Mouse (Mus musculus) kidney, adult 11 months (tissue): ENCODE measurements around the gene Prr5l.
A peak's percentile ranks its signal among the peaks of the same experiment; 100 is the strongest.

ENCODE experiments used
- DNase-seq: peaks from one replicate; pipeline ENCODE4 v3.0.0; 2022

Gene Prr5l

DNA sequence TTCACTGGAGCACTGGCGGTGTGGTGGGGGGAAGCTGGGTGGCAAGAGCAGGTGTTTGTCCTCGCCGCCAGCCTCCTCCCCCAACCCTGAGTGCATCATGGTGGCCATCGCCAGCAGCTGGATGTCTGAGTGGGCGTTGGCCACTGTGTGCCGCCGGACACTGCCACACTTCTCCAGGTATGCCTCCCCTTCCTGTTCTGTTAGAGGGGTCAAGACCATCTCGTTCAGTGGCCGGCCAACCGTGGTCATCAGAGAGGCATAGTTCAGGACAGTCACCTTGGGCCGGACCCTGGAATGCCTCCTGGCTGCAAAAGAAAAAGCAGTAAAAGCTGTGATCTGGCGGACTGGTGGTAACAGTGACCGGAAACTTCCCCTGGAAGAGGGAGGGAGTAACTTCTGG is 165.7 kb downstream of the Prr5l start:
- DNase-seq: no peak

DNA sequence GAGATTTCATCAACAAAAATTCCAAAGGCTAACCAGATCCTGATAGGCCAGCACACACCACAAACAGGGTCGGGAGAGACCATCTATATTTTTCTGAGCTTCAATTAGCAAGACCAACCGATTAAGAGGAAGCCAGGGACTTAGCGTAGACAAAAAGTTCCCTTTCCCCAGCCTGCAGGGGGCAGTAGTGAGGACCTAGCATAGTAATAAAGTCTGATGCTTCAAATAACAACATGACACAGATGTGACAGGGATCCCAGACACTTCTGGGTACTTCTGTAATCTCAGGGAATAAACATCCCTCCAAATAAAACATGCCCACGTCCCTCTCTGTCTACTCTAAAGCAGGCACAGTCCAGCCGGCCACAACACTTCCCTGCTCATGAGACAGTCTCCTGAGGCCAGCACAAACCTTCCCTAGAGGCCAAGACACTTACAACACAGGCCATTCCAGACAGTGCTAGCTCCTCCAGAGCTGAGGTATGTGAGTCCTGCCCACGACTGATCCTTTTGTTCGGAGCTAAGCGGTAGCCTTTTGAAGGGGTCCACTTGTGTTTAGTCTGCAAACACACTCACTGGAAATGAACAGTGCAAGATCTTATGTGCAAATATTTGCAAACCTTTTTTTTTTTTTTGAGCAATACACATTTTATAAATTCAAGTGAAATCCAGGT is 167.0 kb downstream of the Prr5l start:
- DNase-seq: no peak

DNA sequence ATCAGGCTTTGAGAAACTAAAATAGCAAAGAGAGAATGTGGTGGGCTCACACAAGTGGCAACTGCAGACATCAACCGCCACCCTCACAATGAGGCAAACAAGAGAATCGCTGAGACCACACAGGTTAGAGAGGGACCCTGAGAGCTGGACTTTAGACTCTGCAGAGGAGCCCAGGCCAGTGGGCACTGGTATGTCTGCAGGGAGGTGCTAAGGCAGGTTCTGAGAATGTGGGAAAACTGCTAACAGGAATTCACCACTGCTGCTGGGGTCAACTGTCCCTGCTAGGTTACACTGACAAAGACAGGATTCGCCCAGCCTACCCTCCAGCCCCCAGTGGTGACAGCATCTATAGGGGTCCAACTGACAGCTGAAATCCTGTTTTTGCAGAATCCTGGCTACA is 171.2 kb downstream of the Prr5l start:
- DNase-seq: no peak

DNA sequence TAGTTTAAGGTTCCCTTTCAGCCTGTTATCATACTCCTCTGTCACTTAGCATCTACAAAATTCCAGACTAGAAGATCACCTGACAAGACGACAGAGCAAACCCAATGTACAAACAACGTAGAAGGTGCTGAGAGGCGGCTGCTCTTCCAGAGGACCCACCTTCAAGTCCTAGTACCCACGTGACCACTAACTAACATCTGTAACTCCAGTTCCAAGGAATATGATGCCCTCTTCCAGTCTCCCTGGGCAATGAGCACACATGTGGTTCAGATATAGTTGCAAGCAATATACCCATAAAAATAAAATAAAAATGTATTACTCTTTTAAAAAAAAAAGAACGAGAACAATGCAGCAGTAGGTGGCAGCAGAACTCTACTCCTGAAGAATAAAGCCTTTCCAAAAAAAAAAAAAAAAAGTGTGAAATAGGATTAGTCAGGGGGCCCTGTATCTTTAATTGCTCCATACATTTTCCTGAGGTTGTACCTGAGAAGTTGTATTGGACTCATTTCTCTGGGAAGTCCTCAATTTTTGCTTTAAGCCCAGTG is 176.8 kb downstream of the Prr5l start:
- no peak for DNase-seq

DNA sequence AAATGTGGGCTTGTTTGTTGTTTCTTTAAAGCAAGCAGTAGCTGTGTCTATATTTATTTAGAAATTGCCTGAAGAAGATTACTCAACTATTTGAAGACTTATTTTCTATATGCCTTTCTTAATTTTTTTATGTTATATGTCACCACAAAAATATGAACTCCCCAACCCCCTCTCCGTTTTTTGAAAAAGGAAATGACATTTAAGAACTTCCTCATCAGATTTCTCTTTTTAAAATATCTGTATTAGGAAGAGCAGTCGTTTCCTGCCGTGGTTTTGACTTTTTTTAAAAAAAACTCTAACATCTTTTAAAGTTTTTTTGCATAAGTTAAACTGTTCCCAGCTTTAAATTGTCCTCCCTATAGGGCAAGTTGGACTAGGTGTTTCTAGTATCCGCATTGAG is 183.5 kb downstream of the Prr5l start:
- DNase-seq: no peak

DNA sequence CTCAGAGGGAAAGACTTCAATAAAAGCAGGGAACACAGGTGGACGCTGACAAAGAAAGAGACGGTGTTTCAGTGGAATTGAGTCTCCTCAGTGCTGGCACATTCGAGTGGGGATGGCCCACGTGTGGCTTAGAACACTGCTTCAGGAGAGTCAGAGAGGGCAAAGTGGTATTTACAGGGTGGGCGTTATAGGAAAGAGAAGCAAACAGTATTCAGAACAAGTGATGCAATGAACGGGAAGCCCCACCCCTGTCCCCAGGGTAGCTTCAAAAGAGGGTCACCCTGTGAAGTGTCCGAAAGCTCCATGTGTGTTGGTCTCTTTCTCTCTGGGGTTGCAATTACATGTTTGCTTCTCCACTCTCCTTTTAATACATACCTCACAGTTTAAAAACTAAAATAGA is 187.2 kb downstream of the Prr5l start:
- no peak for DNase-seq

DNA sequence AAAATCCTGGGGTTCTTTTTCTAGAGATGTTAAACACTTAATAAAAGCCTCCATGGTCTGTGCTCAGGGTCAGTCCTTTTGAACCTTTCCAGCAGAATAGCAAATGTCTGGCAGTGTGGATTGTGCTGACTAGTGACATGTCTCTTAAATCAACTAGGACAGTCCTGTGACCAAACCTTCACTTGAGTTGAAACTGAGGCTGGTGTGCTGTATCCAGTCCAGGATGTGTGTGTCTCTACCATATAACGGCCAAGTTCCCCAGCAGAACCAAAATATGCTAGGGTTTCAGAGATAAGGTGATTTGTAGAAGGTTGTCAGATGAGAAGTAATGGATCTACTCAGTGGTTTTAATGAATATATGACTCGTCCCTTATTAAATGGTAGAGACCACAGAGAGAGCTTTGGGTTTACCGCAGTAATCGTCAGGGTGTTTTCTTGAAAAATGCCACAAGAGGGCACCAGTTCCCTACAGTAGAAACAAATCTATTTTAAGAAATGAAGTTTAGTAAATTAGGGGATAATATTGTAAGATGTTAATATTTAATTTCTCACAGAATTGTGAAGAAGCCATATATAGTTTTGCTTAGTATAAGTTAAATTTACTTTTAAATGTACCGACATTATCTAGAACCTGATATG is 189.1 kb downstream of the Prr5l start:
- DNase-seq: no peak

DNA sequence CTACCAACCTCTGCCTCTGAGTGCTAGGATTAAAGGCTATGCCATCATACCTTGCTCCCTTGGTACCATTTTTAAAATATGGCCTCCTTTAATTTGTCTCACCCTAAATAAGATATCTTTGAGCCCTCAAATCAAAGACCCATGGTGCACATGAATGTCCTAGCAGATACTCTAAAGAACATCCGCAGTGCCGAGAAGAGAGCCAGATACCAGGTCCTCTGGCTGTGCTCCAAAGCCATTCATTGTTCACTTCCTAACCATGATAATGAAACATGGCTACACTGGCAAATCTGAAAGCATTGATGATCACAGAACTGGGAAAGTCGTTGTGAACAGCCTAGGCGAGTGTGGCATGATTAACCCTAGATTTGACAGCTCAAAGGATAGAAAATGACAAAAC is 189.8 kb downstream of the Prr5l start:
- DNase-seq: no peak

DNA sequence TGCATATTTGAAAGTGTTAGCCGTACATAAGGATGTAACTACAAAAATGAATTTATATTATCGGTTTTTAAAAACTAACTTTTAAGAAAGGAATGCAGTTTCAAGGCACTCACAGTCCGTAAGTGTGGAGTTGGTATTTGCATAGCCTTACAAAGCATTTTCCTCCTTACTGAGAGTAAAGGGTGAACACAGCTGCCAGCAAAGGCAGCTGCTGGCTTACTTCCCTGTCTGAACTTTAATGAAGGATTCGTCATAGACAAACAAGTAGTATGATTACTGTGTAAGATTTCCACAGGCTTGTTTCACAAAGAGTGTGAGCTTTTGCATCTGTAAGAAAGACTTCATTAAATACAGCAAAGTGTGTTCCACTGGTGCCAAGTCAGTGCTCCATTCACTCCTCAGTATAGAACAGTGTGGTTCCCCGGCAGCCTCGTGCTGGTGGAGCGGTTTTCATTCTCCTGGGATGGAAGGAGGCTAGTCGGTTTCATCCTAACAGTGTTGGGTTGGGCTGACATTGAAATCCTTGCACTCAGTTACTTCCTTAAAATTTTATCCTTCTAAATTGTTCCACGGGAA is 192.5 kb downstream of the Prr5l start:
- DNase-seq: no peak

DNA sequence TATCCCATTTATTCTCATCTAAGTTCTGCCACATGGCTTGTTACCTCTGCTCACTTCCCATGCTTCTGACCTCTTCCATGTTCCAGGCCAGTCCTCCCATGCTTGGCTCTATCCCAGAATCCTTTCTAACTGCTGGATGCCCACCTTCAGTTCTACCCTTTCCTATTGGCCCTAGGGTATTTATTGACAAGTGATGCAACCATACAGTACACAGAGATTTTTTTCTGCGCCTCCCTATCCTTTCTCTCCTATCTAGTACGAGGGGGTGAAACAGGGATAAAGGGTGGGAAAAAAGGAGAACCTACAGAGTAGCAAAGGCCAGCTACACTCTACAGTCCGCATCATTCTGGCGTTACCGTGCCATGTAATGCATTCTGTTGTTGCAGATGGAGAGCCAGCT is 194.8 kb downstream of the Prr5l start:
- no peak for DNase-seq

DNA sequence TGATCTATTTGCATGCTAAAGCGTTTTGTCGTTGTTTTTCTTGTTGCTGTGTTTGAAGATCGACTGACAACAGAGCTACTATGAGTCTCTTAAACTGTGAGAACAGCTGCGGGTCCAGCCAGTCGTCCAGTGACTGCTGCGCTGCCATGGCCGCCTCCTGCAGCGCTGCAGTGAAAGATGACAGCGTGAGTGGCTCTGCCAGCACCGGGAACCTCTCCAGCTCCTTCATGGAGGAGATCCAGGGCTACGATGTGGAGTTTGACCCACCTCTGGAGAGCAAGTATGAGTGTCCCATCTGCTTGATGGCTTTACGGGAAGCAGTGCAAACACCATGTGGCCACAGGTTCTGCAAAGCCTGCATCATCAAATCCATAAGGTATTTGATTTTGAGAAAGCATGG is 198.4 kb downstream of the Prr5l start:
- DNase-seq: peak; percentile 73

DNA sequence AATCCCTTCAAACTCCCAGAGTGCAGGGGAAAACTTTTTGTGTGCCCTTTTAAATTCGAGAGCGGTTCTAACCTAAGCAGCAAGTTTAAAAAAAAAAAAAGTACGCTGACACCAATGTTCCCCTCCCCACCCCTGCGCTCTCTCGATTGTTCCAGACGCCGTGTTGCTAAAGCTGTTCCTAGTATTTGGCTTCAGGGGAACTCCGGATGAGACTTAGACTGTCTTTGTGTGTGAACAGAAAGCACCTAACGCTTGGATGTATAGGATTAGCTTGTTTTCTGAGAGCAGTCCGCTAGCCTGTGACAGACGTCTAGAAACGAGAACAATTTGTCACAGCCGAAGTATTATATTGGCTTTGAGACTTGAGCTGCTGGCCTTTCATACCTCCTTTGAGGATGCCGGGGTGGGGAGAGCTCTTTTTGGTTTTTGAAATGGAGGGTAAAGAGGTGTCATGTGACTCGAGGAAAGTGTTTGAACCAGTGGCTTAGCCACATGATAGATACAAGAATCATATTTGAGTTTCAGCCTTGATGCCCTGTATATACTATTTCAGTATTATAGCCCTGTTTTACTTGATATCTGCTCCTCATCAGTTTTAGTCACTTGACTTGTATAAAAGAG is 203.6 kb downstream of the Prr5l start:
- no peak for DNase-seq

DNA sequence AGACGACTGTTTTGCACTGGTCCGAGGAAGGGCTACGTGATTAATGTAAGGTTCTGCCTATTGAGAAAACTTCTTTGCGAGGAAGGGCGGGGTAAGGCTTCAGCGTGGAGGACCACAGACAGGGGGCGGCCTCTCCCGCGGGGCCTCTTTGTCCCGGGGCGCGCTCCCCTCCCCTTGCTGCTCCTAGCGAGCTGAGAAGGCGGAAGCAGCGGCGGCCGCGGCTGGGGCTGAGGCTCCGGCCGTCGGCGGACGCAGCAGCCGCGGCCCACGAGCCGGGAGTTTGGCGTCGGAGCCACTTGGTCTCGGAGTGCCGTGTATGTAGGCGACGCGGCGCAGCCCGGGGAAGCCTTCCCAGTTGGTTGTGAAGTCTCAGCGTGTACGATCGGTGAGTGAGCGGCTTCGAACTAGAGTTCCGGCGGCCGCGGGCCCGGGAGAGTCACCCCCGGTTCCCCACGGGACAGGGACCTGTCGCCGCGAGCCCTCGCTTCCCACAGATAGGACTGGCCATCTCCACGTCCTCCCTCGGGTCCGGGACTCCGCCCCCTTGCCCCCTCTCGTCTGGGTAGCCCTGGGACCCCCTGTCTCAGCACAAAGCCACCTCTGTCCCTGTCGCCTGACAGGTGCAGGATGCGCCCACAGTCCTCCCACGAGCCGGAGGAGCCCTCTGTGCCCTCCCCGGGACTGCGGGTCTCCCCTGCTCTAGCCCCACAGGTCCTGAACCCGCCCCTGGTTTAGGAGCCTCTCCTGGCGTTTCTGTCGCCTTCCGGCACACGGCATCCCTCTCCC is 204.4 kb downstream of the Prr5l start, which contains the start of gene Traf6:
Traf6 (plus strand) TSS at position 194 of the 786 bp plus-strand sequence.
- peak; percentile 80 for DNase-seq

DNA sequence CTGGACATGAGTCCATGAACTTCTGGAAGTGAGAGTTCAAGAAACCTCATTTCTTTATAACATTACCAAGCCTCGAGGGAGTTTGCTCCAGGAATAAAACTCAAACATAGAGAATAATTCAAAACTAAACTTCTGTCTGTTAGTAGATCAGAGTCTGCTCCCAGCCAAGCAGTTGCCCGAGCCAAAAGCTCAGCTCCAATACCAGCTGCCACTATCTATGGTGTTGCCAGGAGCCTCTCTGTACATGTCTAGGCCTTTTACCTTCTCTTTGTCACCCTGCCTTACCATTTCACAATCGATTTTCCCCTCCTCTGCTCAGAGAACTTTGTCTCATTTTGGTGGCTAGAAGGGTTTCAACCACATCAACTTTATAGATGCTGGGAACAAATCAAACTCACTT is 209.3 kb downstream of the Prr5l start:
- no peak for DNase-seq

DNA sequence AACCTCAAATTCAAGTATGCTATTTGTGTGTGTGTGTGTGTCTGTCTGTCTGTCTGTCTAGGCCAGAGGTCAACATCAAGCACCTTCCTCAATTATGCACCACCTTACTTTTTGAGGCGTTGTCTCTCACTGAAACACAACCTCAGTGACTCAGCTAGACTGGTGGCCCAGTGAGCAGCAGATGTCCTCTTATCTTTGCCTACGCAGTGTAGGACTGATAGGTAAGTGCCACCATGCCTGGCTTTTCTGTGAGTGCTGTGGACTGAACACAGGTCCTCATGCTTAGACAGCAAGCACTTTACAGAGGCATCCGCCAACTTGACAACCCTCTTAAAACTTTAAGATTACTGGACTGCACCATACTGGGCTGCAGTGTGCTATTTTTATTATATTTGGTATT is 214.1 kb downstream of the Prr5l start:
- no peak for DNase-seq

DNA sequence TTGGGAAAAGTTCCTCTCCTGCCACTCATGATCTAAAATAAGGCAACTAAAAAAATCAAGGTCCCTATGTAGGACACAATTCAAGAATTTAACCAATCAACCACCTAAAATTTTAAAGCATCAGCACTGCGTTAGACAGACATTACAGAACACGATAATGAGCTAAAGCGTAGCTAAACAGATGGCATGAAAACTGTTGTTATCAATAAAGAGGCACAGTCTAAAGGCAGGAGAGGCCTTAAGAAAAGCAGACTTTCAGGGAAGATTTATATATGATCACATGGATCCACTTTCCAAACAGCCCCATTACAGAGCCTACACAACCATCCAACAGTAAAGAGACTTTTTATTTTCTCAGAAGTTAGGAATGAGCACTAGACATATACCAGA is 217.1 kb downstream of the Prr5l start:
- DNase-seq: no peak

DNA sequence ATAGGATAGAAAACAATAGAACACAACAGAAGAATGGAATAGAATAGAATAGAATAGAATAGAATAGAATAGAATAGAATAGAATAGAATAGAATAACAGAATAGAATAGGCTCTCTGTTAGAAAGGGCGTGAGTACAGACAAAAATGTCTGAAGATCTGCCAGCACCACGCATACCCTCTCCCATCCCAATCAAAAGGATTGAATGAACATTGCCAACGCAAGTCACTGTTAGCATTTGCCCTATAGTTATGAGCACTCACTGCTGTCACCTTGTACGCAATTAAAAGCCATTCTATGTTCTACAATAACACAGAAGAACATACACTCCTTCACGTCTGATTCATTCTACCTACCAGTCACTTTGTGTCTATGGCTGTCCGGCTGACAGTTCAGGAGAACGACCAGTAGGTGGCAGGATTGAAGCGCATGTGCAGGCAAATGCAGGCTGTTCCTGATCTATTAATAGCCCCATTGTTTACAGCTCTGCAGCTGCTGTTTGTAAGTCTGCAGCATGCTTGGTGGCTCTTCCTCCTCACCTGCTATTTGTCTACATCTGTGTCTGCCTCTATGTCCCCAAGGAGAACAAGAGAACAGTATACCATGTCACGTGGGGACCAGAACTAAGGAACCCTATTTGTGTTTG is 217.6 kb downstream of the Prr5l start:
- DNase-seq: peak; percentile 69
